Mouse (Mus musculus) hindbrain, embryonic 14.5 days (tissue): ENCODE data around the gene Rela. TPM values are rescaled to one million over a fixed set of nuclear protein-coding genes. Genes with fewer than 3 reads are reported as not detected.

ENCODE experiments used
- ATAC-seq: fragments of 200-750 bp; cut with Nextera tagmentation; 2 replicates; pipeline ENCODE4 v1.8.0; 2017; ENCODE audit warnings: moderate number of reproducible peaks, mild to moderate bottlenecking, moderate TSS enrichment, moderate library complexity; ENCODE audit not compliant: low FRiP score
- DNase-seq: peaks from one replicate; pipeline ENCODE4 v3.0.0-alpha.2; 2015; ENCODE audit warnings: low spot score
- H3K27ac ChIP-seq: fragments of 300-500 bp; sonication (generic); 2 replicates; pipeline ENCODE4 v1.5.1; 2014; ENCODE audit warnings: mild to moderate bottlenecking, moderate library complexity
- H3K27me3 ChIP-seq: fragments of 300-500 bp; sonication (generic); 2 replicates; pipeline ENCODE4 v1.6.1; 2014; ENCODE audit warnings: mild to moderate bottlenecking, low read length, mixed read lengths; ENCODE audit not compliant: control insufficient read depth, insufficient read depth
- H3K36me3 ChIP-seq: fragments of 300-500 bp; sonication (generic); replicated peaks from 2 replicates; pipeline ENCODE4 v1.6.1; 2014; ENCODE audit not compliant: control insufficient read depth, insufficient read depth
- H3K4me1 ChIP-seq: fragments of 300-500 bp; sonication (generic); replicated peaks from 2 replicates; pipeline ENCODE4 v1.6.1; 2014; ENCODE audit warnings: antibody characterized with exemption, low read length, mixed read lengths; ENCODE audit not compliant: control insufficient read depth, insufficient read depth
- H3K4me2 ChIP-seq: fragments of 300-500 bp; sonication (generic); replicated peaks from 2 replicates; pipeline ENCODE4 v1.6.1; 2014; ENCODE audit warnings: mild to moderate bottlenecking, moderate library complexity
- H3K4me3 ChIP-seq: fragments of 300-500 bp; sonication (generic); replicated peaks from 2 replicates; pipeline ENCODE4 v1.5.1; 2014; ENCODE audit warnings: mild to moderate bottlenecking, low read length
- H3K9ac ChIP-seq: fragments of 300-500 bp; sonication (generic); 2 replicates; pipeline ENCODE4 v1.6.1; 2014
- H3K9me3 ChIP-seq: fragments of 300-500 bp; sonication (generic); 2 replicates; pipeline ENCODE4 v1.6.1; 2016; ENCODE audit warnings: low read length; ENCODE audit not compliant: control insufficient read depth
- WGBS: fragments of 180-500 bp; shearing (Covaris S2); extraction: QIAGEN DNeasy Blood & Tissue Kit; methylation state at CpG from one replicate; pipeline ENCODE4 v1.1.7; 2014; 5-methylcytosine and 5-hydroxymethylcytosine counted together
- polyA plus RNA-seq: library from polyadenylated mRNA; unstranded; fragments of >200 nt; fragmentation: Nextera tagmentation; extraction: Ambion mirVana; gene quantifications from 2 replicates; pipeline ENCODE4 v1.2.1, GENCODE M21; 2014

Gene Rela
- polyA plus RNA-seq, 1 experiment from 2014 or later, result 31.0 TPM

DNA sequence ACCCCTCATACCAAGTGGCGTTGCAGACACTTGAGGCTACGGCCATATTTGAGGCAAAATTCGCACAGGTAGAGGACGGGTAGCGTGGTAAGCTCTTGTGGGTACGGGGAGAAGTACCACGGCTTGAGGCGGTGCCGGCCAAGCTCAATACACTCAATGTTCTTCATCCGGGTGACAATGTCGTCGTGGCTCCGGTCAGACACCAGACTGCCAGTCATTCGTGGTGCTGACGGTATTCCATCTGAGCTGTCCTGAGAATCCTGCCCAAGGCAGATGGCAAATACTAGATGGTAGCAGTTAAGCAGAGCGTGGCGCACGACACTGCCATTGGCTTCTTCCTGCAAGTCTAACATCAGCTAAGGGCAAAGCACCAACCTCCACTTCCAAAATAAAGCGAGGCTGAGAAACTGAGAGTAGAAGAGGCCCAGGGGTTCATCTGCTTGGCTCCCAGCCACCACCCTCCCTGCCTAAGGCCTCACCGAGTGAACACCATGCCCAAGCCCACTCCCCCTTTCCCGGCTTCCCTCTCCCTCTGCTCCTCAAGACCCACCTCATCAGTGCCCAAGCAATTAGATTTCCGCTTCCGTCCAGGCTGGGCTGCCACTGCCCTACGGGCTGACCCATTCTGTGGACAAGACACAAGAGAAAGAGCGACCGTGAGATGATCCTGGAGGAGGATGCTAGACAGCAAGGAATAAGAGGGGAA, 29.4 kb upstream of the Rela start:
- Histone ChIP-seq H3K4me3 (no peak overlapping the region), H3K27ac (no peak overlapping the region), H3K4me2 (no peak overlapping the region), H3K27me3 (no peaks in the 10 kb centered on the region), H3K36me3 (peaks cover 57% of the 10 kb centered on the region), H3K9ac (no peak overlapping the region), H3K9me3 (no peaks in the 10 kb centered on the region), H3K4me1 (peaks cover 28% of the 10 kb centered on the region)
- ATAC-seq, result no peak
- 95% methylated on average over 26 of the region's 26 CpGs for WGBS
- DNase-seq, result no peak

- DNase-seq (no peak), ATAC-seq (no peak)
- no peak overlapping the region for H3K27ac ChIP-seq
- H3K4me3 ChIP-seq, result peak overlapping the region; percentile 48
- H3K36me3 ChIP-seq, result peaks cover 49% of the 10 kb centered on the region
- H3K9me3 ChIP-seq, result no peaks in the 10 kb centered on the region
- peaks cover 22% of the 10 kb centered on the region for H3K4me1 ChIP-seq
- peak overlapping the region; percentile 72 for H3K4me2 ChIP-seq
- WGBS, result 96% methylated on average over 13 of the region's 13 CpGs
- H3K27me3 ChIP-seq, result no peaks in the 10 kb centered on the region
- H3K9ac ChIP-seq, result peak overlapping the region; percentile 65
These were observed 28.6 kb upstream of the Rela start for GRCm38 (mm10) chr19:5608707-5609106.

DNA sequence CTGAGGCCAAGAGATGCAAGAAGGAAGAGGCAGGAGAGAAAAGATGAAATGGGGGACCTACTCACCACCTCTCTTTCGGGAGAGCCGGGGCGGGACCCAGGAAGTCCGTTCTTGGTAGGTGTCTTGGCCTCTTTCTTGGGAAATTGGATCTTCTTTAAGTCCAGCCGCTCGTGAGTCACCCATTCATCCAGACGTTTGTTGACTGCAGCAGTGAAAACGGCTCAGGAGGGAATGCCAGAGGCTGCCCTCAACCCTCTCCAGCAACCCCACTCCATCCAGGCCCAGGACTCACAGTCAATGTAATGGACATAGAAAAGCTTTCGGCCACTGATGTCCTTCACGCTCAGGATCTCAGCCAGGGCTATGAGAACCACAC, 28.1 kb upstream of the Rela start:
- peak overlapping the region; percentile 95 for H3K27ac ChIP-seq

GRCm38 (mm10) chr19:5609547-5610404, 27.5 kb upstream of the Rela start, which contains the start of gene Kat5:
Kat5 (minus strand) TSS chr19:5610237.
- under 1% methylated on average over 55 of the region's 55 CpGs for WGBS
- H3K9ac ChIP-seq, result peak within 1 kb of the TSS; percentile 65
- peak; percentile 93 for ATAC-seq
- DNase-seq, result peak; percentile 94
- H3K9me3 ChIP-seq, result no peaks in the 10 kb centered on the region
- H3K27ac ChIP-seq, result peak within 1 kb of the TSS; percentile 95
- H3K4me1 ChIP-seq, result peaks cover 22% of the 10 kb centered on the region
- peak within 1 kb of the TSS; percentile 48 for H3K4me3 ChIP-seq
- H3K4me2 ChIP-seq, result peak within 1 kb of the TSS; percentile 72
- H3K27me3 ChIP-seq, result no peaks in the 10 kb centered on the region
- H3K36me3 ChIP-seq, result peaks cover 38% of the 10 kb centered on the region

More for the DNA sequence above, 28.1 kb upstream of the Rela start:
- Histone ChIP-seq H3K36me3 (peaks cover 44% of the 10 kb centered on the region), H3K9ac (peak overlapping the region; percentile 65), H3K4me1 (peaks cover 22% of the 10 kb centered on the region), H3K27me3 (no peaks in the 10 kb centered on the region), H3K9me3 (no peaks in the 10 kb centered on the region), H3K4me3 (peak overlapping the region; percentile 48), H3K4me2 (peak overlapping the region; percentile 72)
- WGBS, result 60% methylated on average over 10 of the region's 10 CpGs
- ATAC-seq, result no peak
- DNase-seq, result no peak

DNA sequence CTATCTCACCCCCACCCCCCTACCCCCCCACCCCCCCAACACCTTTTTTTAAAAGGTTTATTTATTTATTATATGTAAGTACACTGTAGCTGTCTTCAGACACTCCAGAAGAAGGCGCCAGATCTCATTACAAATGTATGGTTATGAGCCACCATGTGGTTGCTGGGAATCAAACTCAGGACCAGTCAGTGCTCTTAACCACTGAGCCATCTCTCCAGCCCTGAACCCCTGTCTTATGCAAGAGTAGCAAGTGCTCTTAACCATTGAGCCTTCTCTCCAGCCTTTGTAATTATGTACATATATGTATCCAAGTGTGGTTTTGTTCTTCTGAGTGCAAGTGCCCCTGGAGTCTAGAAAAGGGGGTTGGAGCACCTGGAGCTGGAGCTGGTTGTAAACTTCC, 25.3 kb upstream of the Rela start:
- Histone ChIP-seq H3K4me1 (peaks cover 22% of the 10 kb centered on the region), H3K4me2 (no peak overlapping the region), H3K9ac (no peak overlapping the region), H3K27ac (no peak overlapping the region), H3K36me3 (peaks cover 16% of the 10 kb centered on the region), H3K4me3 (no peak overlapping the region), H3K9me3 (no peaks in the 10 kb centered on the region), H3K27me3 (0 out of 2 replicates have a peak, but pooled peaks cover 4% of the 10 kb centered on the region)
- ATAC-seq, result no peak
- WGBS, result 88% methylated on average over 1 of the region's 1 CpGs
- DNase-seq, result no peak

GRCm38 (mm10) chr19:5612762-5613411, 24.4 kb upstream of the Rela start:
- Histone ChIP-seq H3K4me3 (no peak overlapping the region), H3K36me3 (peaks cover 7% of the 10 kb centered on the region), H3K27ac (no peak overlapping the region), H3K4me1 (peaks cover 22% of the 10 kb centered on the region), H3K4me2 (no peak overlapping the region), H3K9me3 (no peaks in the 10 kb centered on the region), H3K9ac (no peak overlapping the region), H3K27me3 (0 out of 2 replicates have a peak, but pooled peaks cover 4% of the 10 kb centered on the region)
- ATAC-seq, result no peak
- 76% methylated on average over 3 of the region's 3 CpGs for WGBS
- no peak for DNase-seq

DNA sequence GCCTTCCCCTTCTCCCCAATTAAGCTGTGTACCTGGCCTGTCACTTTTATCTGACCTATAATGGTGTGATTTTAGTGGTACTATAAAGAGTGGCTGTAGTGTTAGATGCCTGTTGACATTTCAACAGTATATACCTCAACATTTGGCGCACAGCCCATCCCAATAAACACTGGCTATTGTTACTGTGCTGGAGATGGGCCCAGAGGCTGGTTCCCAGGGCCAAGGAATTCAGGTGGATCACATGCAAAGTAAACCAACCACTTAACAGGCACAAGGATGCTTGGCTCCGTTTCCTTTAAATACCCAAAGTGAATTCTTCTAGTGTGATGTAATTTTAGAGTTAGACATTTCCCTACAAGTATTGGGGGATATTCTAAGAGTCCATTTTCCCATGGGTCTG, 22.3 kb upstream of the Rela start:
- no peak overlapping the region for H3K27ac ChIP-seq

DNA sequence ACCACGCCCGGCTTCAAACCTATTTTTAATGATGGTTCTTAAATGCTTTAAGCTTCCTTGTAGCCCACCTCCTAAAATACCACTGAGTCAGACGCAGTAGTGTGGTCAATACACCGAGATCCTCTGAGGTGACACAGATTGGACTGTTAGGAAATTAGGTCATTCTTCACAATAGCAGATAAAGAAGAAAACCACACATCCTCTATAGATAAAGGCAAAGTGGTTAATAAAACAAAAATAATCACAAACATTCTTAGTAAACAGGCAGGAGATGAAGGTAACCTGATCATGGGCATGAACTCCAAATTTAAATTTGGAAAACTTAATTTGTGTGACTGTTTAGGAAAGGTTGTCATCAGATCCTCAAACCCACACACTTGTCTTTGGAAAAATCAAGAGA, 17.3 kb upstream of the Rela start:
- Histone ChIP-seq H3K9ac (no peak overlapping the region), H3K36me3 (no peaks in the 10 kb centered on the region), H3K4me1 (no peaks in the 10 kb centered on the region), H3K27me3 (0 out of 2 replicates have a peak, but pooled peaks cover 4% of the 10 kb centered on the region), H3K4me3 (no peak overlapping the region), H3K9me3 (no peaks in the 10 kb centered on the region), H3K27ac (no peak overlapping the region), H3K4me2 (no peak overlapping the region)
- DNase-seq, result no peak
- 89% methylated on average over 4 of the region's 4 CpGs for whole genome bisulfite sequencing
- ATAC-seq, result no peak

More for the DNA sequence above, 22.3 kb upstream of the Rela start:
- 77% methylated on average over 2 of the region's 2 CpGs for WGBS
- no peak for ATAC-seq
- Histone ChIP-seq H3K4me3 (no peak overlapping the region), H3K27me3 (0 out of 2 replicates have a peak, but pooled peaks cover 4% of the 10 kb centered on the region), H3K4me2 (no peak overlapping the region), H3K9me3 (no peaks in the 10 kb centered on the region), H3K9ac (no peak overlapping the region), H3K4me1 (peaks cover 10% of the 10 kb centered on the region), H3K36me3 (no peaks in the 10 kb centered on the region)
- DNase-seq, result no peak

GRCm38 (mm10) chr19:5621884-5622283, 15.4 kb upstream of the Rela start:
- ATAC-seq (no peak), DNase-seq (no peak)
- Histone ChIP-seq H3K27ac (no peak overlapping the region), H3K4me3 (no peak overlapping the region), H3K9me3 (no peaks in the 10 kb centered on the region), H3K4me2 (no peak overlapping the region), H3K4me1 (no peaks in the 10 kb centered on the region), H3K9ac (no peak overlapping the region), H3K27me3 (0 out of 2 replicates have a peak, but pooled peaks cover 1% of the 10 kb centered on the region), H3K36me3 (no peaks in the 10 kb centered on the region)
- WGBS, result 87% methylated on average over 5 of the region's 5 CpGs
